Mouse (Mus musculus) ES-E14 (cell line): ENCODE measurements at regions not wholly inside any gene's neighbourhood (a gene's known extent, or its start where the extent isn't known, plus 50 kb on each side); places are given as distances from the start of the nearest gene placed in this dataset.

Source experiments
- CHD2 ChIP-seq: IDR thresholded peaks from 2 replicates; pipeline ENCODE4 v1.6.1; 2014; ENCODE audit warnings: mild to moderate bottlenecking, low read depth, low read length, inconsistent platforms
- HCFC1 ChIP-seq: IDR thresholded peaks from 2 replicates; pipeline ENCODE4 v1.6.1; 2012; ENCODE audit warnings: low read length, inconsistent platforms, borderline replicate concordance; ENCODE audit not compliant: insufficient read depth
- MAFK ChIP-seq: IDR thresholded peaks from 2 replicates; pipeline ENCODE4 v1.6.1; 2014; ENCODE audit warnings: mild to moderate bottlenecking, low read depth, low read length, inconsistent platforms; ENCODE audit not compliant: insufficient read depth
- ZC3H11A ChIP-seq: IDR thresholded peaks from 2 replicates; pipeline ENCODE4 v1.6.1; 2012; ENCODE audit warnings: low read depth, mild to moderate bottlenecking, inconsistent platforms, low read length, borderline replicate concordance
- ZNF384 ChIP-seq: IDR thresholded peaks from 2 replicates; pipeline ENCODE4 v1.6.1; 2012; ENCODE audit warnings: low read depth, low read length, inconsistent platforms

GRCm38 (mm10) chr19:14670078-14670820 is 72.4 kb upstream of the Tle4 start:
- TF ChIP-seq ZNF384 (no peak), HCFC1 (no peak), CHD2 (no peak), ZC3H11A (no peak), MAFK (no peak)
